Mouse (Mus musculus): ENCODE measurements at regions not wholly inside any gene's neighbourhood (a gene's known extent, or its start where the extent isn't known, plus 50 kb on each side); places are given as distances from the start of the nearest gene placed in this dataset.

DNA sequence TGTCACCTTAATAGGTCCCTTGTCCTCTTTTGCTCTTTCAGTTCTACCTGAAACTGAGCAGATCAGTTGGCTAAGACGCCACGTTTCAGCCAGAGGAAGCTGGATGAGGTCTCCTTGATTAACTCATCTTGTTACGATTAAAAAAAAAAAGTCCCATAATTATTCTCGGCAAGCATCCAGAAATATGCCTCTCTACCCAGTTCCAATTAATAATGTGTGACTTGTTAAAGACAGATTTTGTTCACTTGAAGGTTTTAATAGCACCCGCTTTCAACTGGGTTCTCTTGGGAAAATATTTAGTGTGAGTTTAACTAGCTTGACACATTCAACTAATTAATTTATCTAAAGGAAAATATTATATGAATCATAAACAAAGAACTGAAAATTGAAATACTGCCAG, 412.0 kb downstream of the Btg1 start:
- ATAC-seq (replicated peaks; ENCODE audit: low FRiP score, poor library complexity, severe bottlenecking): no peak

DNA sequence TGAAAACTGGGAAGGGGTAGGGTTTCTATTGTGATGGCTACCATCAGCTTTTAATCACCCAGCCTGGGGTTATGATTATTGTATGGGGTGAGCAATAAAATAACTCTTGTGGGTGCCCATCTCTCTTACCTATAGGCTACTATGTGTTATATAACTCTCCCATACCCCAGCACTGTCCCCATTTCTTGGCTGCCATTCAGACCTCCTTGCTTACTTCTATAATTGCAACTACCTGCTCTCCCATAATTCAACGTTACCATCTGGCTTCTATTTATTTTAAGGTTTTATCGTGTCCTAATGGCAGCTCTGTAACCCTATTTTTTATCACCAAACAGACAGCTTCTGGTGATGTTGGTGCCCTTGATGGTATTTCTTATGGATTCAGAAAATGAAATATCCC, 414.2 kb downstream of the Btg1 start:
- no peak for ATAC-seq (replicated peaks; ENCODE audit: low FRiP score, poor library complexity, severe bottlenecking)

DNA sequence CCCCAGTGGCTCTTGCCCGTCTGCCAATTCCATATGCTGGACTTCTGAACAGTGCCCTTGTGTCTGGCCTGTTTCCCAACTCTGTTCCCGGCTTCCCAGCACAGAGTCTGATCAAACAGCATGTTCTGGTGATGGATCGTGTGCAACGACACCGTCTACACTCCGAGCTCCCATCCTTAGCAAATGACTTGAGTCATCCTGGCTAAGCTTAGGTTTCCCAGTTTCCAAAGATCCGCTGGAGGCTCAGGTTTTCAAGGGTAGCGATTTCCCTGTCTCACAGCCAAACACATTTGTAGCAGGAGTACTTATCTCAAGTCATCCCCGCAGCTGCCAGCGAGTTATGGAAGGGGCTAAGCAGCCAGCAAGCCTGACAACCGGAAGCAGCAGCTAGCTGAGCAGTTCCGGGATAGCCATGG, 418.6 kb downstream of the Btg1 start:
- no peak for ATAC-seq (replicated peaks; ENCODE audit: low FRiP score, poor library complexity, severe bottlenecking)

DNA sequence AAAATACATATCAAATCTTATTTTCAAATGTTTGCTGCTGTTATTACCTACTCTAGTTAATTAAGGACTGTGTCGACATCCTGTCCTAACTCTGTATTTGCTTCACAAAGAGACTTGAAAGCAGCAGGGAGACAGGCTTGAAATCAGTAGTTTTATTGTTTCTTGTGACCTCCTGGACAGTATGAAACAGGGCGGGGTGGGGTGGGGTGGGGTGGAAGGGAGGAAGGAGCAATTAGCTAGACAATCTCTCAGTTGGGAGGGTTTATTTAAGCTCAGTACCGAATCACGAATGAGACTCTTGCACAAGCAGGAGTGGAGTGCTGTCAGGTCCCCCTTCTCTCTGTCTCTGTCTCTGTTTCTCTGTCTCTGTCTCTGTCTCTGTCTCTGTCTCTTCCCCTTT, 421.2 kb downstream of the Btg1 start:
- no peak for ATAC-seq (replicated peaks; ENCODE audit: low FRiP score, poor library complexity, severe bottlenecking)

DNA sequence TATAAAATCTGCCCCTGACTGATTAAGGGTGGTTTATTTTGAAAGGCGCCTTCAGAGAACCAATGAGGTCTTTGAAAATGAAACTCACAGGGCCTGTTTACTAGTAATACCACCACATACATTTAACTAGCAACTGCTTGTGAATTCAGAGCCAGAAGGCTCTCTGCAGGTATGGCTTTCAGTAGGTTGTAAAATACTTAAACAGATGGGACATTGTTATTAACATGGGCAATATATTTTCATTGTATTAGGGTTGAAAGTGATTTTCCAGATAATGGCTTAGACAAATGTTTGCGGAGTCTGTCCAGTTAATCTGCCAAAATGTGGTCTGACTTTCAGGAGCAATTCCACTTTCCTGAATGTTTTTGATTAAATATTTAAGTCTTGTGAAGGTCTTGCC, 430.8 kb downstream of the Btg1 start:
- no peak for ATAC-seq (replicated peaks; ENCODE audit: low FRiP score, poor library complexity, severe bottlenecking)

DNA sequence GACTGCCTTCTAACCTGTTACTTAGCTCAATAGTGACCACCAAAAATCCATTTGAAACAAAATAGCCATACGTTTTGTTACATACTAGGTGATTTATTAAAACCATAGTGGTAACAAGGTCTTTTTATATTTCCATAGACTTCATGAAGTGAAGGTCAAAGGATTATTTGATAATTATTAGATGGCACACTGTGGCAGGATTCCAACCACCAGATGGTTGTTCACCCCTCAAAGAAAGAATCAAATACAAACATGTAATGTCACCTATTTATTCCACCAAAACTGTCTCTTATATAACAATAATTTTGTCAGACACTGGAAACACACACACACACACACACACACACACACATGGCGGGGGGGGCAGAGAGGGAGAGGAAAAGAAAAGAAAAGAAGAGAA, 431.2 kb downstream of the Btg1 start:
- ATAC-seq (replicated peaks; ENCODE audit: low FRiP score, poor library complexity, severe bottlenecking): no peak

DNA sequence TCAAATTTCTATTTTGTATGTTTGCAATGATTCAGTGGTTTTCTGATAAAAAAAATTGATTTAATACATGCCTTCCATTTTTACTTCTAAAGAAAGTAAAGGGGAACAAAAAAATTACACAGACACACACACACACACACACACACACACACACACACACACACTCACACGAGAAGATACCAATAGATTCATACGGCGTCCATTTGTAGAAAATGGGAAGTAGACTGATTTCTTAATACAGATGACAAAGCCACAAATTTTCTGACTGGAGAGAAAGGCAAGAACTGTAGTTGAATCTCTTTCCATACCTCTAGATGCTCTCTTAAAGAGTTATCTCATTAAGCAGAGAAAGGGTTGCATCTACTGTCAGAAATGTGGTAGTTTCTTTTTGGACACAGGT, 424.9 kb upstream of the Dcn start:
- ATAC-seq (replicated peaks; ENCODE audit: low FRiP score, poor library complexity, severe bottlenecking): no peak

DNA sequence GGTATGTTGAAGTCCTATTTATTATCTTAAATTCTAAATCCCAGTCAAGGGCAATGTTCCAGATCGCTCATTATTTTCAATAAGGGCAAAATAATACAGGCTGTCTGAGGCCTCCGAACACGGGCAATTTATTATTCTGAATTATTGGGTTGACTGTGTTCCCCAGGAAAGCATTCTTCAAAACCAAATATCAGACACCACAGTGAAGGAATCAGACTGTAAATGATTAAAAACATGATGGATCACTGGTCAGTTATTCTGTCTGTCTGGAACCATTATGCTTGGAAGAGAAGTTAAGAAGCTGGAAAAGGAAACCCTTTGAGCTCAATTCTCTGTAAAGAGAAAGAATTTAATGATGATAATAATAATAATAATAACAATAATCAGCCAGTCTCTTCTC, 417.4 kb upstream of the Dcn start:
- ATAC-seq (replicated peaks; ENCODE audit: low FRiP score, poor library complexity, severe bottlenecking): no peak

DNA sequence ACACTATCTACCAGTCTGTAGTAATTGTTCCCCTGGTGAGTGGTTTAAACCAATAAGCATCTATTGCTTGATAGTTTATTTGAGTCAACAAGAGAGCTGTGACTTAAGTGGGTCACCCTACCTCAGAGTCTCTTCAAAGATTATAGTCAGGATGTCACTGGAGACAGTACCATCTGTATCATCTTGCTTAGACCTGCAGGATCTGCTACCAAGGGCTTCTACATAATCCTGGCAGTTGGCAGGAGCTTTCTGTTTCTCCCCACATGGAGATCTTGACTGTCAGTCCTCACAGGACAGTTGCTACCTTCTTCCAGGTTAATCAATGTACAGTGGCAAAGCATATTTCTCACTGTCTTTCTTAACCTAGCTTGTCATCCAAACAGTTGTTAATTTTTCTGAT, 414.9 kb upstream of the Dcn start:
- ATAC-seq (replicated peaks; ENCODE audit: low FRiP score, poor library complexity, severe bottlenecking): no peak

DNA sequence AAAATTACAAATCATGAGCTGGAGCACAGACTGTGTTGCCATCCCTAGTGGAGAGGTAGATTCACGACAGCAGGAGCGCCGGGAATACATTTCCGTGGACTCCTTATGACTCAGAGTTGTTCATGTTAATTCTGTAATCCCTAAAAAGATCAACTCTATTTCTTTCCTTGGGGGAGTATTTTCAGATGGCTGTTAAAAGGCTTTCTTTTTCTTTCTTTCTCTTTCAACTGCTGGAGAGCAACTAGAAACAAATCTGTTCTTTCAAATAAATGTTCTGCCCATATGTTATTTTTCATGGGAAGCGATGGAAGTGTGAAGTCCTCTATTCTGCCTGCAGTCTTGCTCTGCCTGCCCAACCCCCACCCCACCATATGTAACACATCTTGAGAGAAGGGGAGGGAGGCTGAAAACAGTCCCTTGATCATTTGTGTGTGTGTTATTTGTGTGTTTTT, 401.4 kb upstream of the Dcn start:
- no peak for ATAC-seq (replicated peaks; ENCODE audit: low FRiP score, poor library complexity, severe bottlenecking)

DNA sequence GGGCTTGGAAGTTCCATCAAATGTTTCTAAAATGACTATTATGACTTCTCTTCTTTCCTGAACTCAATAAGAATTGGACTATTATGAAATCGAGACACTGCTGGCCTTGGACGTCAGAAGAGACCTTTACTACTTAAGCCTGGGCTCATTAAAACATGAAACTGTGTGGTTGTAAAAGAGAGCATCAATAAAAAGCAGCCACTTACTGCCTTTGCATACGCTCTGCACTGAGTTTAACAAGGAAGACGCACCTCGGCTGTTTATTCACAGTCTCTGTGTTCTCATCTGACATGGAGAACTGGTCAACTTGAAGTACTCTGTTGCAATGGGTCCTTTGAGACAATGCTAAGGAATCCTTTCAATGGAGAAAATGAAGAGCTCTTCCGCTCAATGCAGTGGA, 399.8 kb upstream of the Dcn start:
- ATAC-seq (replicated peaks; ENCODE audit: low FRiP score, poor library complexity, severe bottlenecking): no peak

DNA sequence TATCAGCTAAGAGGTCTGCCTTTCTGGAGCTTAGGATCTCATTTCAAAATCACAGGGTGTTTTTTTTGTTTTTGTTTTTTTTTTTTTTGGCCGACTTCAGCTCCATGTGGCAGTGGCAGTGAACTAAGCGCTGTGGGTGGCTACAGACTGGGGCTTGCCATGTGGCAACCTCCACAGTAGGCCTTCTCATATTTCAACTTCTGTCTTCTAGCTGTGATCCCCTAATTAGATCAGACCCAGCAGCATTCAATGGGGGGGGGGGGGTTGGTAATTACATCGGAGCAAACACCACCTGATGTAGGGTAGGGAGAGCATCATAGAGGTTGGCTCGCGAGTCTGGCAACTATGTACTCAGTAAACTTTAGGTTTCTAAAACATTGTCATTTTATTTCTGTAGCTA, 392.1 kb upstream of the Dcn start:
- ATAC-seq (replicated peaks; ENCODE audit: low FRiP score, poor library complexity, severe bottlenecking): no peak

DNA sequence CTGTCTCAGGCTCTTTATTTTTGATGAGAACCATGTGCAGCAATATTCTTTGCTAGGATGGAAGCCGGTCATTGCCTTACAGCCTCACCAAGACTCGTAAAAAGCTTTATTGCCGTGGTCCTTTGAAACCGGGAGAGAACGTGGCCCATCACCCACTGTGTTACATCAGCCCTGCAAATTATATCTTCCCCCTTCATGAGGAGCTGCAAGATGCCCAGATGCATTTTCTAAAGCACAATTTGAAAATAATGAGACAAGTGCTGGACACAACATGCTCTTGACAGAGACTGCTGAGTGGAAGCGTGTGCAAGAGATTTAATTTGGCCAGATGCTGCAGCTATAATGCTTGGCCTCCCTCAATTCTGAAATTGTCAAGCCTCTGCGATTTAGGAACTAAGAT, 389.2 kb upstream of the Dcn start:
- ATAC-seq (replicated peaks; ENCODE audit: low FRiP score, poor library complexity, severe bottlenecking): no peak

DNA sequence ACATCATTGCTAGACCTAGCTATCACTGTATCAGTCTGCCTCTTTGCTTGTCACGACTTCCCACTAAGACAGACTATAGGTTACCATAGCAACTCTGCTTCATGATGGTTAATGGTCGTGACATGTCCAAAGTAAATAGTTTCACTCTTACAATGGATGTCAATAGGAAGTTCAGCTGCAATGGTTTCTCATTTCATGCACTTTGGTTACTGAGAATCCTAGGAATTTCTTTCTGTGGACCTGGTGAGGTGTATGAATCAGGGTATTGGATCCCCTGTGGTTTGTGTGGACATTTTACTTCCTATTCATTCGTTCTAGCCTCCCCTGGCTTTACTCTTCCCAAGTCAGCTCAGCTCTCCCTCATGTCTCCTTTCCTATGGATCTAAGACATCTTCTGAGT, 385.5 kb upstream of the Dcn start:
- ATAC-seq (replicated peaks; ENCODE audit: low FRiP score, poor library complexity, severe bottlenecking): no peak

DNA sequence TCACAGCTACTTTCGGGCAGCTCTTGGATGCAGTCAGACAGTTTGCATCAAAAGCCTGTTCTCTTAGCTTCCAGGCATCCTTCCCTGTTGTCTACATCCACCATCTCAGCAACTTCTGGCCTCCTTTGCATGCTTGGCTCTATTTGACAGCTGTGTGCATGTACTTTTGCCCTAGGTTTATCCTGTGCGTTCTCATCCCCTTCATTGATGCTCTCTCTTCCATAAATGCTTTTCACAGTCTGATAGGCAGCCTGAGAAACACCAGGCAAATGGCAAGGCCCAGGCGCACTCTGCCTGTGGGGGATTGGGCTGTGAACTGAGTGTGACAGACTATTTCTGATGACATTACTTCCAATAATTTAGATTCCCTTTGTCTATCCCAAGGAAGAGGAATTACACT, 364.9 kb upstream of the Dcn start:
- no peak for ATAC-seq (replicated peaks; ENCODE audit: low FRiP score, poor library complexity, severe bottlenecking)

DNA sequence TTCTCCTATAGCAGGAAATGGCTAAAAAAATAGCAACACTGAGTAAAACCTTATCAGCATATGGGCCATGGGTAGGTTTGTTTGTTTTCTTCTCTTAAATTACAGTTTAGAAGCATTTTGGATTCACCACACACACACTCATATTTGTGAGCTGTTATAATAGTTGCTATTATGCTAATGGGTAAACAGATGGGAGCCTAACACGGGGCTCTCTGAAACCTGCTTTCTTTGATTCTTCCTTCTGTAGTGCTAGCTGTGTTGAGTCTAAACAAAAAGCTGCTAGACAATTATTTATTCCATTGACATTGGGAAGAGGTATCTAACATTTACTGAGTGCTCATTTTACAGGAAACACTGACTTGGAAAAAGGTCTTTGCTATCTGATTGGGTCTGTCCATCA, 356.7 kb upstream of the Dcn start:
- ATAC-seq (replicated peaks; ENCODE audit: low FRiP score, poor library complexity, severe bottlenecking): no peak

DNA sequence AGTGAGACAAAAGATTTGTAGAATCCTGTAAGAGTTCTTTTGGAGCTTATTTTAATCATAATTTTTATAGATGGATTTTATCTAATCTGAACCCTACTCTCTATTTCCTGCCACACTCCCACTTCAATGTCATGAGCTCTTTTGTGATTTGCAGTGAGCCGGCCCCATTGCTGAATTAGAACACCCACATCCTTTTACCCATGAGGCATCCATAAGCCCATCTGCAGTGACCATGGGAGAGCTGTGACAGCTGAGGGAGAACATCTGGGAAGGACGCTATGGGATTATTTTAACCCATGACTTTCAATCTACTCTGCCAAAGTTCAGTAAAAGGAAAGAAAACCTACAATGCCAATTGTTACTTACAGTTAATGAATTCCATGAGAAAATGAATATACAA, 337.8 kb upstream of the Dcn start:
- ATAC-seq (replicated peaks; ENCODE audit: low FRiP score, poor library complexity, severe bottlenecking): no peak

DNA sequence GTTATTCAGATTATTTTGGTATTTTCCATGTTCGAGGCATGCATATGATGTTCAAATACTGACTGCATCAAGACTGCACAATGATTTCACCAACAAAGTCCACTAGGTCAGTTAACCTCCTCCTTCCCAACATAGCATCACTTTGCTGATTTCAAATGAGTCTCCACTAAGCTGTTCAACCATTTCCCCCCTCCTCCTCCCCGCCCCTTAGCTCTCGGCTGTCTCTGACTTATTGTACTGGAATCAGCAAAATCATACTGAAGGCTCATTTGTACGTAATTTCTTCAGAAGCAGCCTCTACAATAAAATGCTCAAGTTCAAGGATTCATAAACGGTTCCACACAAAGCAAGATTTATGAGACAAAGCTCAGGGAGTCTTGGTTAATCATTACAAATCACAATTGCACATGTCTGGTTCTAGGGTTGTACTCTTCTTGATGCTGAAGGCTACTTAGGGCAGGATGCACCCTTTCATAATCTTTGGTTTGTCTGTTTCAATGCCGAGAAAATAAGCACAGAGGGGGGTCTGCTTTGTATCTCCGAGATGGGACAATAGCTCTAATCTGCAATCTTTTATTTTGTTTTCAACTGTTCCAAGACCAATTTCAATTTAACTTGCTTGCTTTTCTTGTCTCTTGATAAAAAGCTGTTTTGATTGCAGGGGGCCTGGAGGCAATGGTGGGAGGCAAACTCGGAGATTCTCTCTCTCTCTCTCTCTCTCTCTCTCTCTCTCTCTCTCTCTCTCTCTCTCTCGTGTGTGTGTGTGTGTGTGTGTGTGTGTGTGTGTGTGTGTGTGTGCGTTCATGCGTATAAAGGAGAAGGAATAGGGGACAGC, 320.6 kb upstream of the Dcn start:
- no peak for ATAC-seq (replicated peaks; ENCODE audit: low FRiP score, poor library complexity, severe bottlenecking)

DNA sequence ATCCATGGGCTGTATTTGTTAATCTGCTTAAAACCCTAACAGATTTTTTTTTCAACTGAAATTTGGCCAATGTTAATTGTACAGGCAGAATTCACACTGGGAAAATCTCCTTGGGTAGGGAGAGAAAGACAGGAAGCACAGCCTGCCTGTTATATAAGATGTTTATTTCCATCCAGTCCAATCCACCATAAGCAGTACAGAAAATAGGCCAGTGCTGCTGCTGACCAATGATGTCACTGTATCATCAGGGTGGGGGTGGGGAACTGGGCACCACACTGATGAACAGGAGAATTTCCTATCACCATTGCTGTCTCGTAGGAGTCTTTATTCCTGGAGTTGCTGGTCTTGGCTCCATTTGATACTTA, 320.0 kb upstream of the Dcn start:
- no peak for ATAC-seq (replicated peaks; ENCODE audit: low FRiP score, poor library complexity, severe bottlenecking)

DNA sequence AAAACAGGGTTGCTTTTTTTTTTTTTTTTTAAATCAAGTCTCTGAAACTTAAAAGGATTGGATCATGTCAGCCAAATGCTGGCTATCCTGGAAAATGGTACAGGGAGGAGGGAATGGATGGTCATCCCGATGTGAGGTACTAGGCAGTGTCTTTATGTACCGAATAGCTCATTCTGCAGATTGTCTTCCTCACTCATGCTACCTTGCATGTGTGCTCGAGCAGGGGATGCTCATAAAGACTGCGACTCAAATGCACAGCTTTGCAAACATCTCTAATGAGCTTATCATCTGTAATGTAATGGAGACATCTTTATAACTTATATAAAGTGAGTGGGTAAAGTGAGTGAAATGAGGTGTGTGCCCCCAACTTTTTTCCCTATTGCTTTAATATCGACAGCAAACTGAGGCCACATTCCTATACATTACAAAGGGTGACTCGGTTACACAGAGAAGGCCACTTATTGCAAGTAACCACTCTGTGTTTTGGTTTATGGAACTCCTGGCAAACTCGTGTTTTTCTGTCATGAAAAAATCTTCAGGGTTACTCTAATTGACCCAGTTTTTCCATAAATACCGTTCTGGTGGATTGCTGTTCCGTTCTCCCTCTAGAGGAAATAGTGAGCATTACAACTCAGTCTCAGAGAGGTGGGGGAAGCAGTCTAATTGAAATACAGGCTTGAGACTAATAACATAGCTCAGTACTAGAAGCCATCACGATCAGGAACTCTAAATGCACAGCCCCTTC, 319.4 kb upstream of the Dcn start:
- ATAC-seq (replicated peaks; ENCODE audit: low FRiP score, poor library complexity, severe bottlenecking): no peak

DNA sequence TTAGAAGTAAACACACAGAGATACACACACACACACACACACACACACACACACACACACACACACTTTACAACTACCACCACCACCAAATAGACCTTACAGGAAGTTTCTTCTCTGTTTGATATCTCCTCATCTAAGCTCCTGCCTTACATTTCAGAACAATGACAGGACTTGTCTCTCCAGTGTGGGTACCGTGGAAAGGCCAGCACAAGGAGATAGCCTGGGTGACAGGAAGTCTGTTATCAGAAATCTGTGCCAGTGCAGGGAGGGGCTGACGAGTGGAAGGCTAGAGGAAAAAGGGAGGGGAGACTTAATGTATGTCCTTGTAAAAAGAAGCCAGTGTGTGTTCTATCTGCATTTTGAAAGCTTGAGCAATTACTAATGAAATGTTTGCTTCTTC, 318.5 kb upstream of the Dcn start:
- no peak for ATAC-seq (replicated peaks; ENCODE audit: low FRiP score, poor library complexity, severe bottlenecking)

DNA sequence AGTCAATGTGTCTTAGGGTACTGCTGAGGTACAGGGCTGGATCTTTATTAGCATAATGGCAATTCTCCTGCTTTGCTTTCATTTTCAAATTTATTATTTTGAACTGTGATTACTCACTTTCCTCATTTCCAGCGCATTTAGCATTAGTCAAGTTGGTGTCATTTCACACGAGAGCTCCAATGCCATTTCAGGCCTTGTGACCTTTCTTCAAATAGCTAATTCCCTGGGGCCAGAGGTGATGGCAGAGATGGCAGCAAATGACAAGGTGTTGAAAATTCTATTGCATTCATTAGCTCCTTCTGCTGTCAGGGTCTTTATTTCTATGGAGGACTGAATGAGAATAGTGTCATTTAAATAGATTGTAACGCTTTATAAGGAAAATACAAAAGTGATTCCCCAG, 300.9 kb upstream of the Dcn start:
- ATAC-seq (replicated peaks; ENCODE audit: low FRiP score, poor library complexity, severe bottlenecking): no peak

All from erythroid progenitor cell, adult 5-6 weeks (primary cell).